Mouse (Mus musculus) MEL-GATA-1-ER (cell line): ENCODE measurements at regions not wholly inside any gene's neighbourhood (a gene's known extent, or its start where the extent isn't known, plus 50 kb on each side); places are given as distances from the start of the nearest gene placed in this dataset.

ENCODE experiments used
- DNase-seq: peaks from one replicate; pipeline ENCODE4 v3.0.0-alpha.2; 2012; ENCODE audit warnings: low read depth; ENCODE audit errors: extremely low read depth

DNA sequence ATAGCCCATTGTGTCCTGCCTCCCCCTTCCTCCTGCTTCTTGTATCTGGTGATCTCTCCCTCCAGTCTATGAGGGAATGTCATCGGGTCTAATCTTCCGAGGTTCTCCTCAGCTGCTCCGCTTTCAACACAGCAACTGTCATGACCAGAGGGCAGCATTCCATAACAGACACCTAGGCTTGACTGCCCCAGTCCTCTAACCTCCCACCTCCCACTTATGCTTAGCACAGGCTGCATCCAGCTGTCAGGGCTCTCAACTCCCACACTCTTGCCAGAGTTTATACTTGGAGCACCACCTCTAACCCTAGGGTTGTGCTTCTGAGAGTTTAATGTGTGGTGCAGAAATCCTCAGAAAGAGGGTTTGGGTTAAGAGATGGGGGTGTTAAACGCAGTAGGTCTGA, 137.9 kb upstream of the Rbms1 start:
- no peak for DNase-seq

DNA sequence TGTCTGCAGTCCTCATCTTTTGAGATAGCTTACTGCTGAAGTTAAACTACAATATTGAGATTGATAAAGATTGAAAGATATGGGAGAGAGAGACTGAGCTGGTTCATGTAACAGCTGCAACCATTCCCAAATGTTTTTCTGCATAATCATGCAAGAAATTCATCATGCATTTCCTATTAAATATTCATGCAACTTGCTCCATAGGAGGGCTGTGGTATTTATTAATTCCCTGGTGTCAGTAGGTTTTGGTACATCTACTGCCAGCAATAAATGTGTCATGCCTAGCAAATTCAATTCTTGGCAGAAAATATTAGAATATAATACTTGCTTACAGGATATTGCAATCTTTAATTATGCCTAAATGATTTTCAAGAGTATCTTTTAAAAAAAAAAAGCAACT, 125.5 kb upstream of the Rbms1 start:
- DNase-seq = no peak

DNA sequence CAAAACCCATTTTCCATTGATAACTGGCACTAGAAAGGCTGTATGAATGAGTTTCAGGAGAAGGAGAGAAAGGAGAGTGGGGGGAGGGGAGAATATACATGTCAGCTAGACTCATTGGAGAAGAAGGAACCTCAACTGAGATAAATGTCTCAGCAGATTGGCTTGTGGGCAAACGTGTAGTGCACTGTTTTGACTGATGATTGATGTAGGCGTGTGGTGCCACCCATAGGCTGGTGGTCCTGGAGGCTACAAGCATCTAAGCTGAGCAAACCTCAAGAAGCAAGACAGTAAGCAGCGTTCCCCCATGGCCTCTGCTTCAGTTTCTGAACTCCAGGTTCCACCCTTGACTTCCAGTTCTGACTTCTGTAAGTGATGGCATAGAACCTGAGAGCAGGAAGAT, 121.8 kb upstream of the Rbms1 start:
- no peak for DNase-seq

DNA sequence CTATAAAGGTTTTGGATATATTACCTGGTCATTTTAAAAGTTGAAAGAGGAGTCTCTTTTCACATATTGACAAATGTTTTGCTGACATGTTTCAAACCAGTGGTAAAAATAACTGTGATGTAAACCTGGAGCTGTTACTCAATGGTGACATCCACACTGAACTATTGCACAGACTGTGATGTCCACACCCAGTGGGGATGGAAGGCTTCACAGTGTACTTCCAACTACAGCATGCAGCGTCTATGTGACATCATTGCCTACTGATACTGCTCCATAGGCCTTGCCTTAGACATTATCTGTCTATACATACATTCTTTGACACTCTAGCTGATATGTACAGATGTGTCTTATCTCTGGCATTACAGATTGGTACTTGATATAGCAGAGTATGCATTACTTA, 120.1 kb upstream of the Rbms1 start:
- DNase-seq = no peak

DNA sequence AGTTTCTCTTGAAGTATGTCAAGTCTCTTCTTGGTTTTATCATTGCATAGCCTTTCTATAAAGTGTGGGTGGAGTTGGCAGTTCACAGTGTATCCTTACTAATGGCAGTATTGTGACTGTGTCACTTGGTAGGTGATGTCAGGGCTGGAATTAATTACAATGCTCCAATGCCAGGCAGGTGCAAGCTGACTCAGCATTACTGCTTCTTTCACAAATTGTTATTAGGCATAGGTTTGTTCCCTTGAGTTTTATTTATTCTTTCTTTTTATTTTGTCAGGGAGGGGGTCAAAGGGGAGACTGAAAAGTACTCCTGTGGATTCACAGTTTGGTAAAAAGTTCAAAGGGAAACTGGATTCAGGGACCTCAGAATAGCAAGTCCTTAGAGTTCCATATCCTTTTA, 119.6 kb upstream of the Rbms1 start:
- no peak for DNase-seq

DNA sequence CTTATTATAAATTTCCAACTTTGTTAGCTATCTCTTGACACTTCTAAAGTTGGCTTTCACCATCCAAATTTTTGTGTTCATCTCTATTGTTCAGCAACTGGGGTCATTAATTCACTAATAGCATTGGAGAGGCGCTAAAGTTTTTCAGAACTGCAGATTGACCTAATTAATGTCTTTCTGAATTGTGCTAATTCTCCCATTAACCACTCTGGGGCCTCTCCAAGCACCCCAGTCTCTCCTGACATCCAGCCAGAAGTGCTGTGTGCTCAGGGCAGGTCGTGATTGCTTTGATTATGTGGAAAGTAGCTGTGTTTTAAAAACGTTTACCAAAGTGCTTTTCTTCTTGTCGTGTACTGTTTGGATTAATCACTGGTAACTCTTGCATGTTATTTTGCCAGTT, 117.0 kb upstream of the Rbms1 start:
- DNase-seq = no peak

DNA sequence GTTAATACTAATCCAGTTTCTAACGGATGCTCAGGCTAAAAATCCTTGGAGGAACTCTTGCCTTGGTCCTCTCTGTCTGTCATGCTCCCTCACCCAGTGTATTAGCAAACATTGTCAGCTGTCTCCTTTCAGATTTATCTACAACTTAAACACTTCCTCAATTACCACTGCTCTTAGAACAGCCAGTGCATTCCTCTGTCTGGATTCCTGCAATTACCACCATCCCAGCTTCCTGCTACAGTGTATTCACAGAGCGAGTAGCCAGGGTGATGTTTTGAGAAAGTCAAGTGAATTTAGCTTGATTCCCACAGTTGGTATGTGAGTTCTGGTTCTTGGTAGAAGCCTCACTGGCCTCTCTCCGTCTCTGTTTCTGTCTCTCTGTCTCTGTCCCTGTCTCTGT, 108.0 kb upstream of the Rbms1 start:
- no peak for DNase-seq

DNA sequence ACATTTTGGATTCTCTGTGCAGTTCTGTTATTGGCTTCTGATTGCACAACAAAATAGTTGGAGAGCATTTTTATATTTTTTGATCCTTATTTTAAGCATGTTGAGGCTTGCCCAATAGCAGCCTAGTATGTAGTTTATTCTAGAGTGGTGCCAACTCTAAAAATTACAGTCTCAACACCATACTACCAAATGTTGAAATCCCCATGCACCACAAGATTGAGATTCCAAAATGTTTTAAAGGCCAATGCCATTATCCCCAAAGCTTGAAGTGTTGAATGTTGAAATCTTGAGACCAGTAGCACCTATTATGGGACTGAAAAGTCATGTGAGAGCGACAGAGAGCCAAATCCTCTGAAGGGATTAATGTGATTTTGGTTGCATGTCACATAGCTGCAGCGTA, 104.9 kb upstream of the Rbms1 start:
- DNase-seq = no peak

DNA sequence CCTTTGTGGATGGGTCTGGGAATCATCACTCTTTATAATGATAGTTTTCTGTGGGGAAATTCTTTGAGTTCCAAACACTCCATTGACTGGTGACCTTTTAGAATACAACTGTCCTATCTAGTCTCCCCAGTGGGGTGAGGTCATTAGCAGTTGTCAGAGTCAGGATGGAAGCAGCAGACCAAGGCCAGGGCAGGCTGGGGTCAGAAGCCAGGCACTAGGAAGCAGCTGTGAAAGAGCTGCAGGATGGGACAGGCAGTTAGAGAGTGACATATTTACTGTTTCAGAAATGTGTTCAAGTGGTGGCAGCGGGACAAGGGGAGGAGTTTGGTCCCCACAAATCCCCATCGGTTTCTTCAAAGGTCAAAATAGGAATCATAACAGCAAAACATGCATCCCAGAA, 99.1 kb upstream of the Rbms1 start:
- no peak for DNase-seq

DNA sequence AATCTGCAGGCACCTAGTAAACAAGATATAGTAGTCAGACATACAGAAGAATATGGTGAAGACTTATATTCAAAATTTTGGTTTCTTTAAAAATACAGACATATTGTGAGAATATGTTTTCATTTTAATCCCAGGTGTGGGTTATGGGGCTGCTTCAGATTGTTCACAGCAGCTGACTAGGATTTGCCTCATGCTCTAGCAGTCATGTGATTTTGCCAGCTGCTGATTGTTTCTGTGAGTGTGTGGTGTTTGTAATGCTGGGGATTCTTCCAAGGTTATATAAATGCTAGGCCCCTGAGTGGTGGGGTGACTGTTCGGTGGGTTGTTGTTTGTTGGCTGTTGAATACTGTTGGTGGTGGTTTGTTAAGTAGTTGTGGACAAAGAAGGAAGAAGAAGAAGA, 97.9 kb upstream of the Rbms1 start:
- DNase-seq = no peak

DNA sequence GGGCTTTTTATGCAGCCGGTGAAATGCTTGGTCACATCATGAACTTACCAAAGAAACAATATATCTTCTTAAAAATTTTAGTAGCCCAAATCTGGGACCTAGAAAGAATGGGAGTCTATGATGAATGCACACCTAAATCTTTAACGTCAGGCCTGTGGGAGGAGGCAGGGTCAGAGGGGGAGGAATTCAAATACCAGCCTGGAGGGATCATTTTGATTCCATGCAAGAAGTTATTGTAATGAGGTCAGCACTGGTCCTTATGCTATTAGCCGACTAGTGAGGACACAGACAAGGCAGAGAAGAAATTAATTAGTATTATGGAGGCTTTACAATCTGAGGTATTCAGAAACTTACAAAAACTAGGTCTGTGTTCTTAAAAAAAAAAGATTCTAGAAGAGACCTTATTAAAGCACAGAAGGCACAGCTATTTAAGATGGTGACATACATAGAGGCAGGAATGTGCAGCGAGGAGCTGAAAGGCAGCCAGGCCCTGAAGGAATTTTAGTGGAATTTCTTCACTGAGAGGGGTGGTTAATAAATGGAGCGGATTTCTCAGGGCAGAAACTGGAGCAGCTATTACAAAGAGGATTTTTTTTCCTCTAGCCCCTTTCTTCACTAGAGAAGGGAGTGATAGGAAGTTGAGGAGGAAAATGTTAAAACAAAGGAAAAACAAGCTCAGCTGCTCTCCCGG, 95.7 kb upstream of the Rbms1 start:
- no peak for DNase-seq

DNA sequence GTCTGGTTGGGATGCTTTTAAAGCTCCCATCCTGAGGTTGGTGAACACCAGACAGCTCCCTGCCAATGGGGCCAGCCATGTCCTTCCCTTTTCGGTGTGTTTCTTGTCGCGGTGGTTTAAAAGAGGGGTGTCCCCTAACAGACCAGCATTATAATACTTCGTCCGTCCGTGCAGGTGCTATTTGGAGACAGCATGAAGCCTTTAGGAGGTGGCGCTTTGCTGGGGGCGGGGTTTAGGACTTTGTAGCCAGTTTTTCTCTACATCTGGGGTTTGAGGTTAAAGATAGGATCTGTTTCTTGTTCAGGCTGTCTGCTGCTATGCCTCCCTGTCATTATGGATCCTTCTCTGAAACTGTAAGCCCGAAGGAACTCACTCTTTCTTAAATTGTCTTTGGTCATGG, 89.3 kb upstream of the Rbms1 start:
- no peak for DNase-seq

DNA sequence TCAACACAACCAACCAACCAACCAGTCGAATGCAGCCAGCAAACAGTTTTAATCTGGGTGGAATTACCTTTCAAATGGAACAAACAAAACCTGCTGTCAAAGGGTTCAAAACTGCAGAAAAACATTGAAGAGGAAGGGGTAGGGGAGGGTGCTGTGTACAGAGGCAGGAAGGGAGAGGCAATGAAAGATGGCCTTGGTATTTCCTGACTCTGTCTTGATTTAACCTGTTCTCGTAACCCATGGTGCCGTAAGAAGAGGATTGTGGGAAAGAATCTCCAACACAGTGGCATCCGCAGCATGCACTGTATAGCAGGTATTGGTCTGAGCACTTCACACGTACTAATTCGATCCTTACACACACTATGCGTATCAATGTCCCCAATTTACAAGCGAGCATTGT, 88.8 kb upstream of the Rbms1 start:
- DNase-seq = no peak

DNA sequence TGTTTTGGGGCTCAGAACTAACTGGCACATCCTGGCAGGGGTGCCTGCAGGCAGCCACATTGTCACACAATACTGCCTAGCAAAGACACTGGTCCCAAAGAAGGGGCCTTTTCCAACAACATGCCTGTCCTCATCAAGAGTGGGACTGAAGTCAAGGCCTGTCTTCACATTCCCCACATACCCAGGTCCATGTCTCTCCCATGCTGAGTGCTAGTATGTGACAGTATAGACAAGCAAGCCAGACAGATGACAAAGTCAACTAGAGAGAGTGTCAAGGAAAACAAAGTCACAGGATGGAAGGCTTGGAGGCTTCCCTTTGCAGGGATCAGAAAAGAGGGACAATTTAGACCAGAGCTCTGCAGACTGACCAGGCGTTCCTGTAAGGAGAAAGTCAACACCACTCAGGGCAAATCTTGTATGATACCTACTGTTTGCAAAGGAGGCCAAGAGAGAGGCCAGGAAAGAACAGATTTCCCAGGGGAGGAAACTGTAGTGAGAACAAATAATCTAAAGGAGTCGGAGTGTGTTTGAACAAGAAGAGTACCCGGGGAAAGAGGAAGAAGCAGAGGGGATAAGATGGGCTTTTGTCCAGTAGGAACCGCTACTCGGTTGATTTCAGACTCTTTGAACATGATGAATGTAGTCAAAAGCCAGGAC, 83.2 kb upstream of the Rbms1 start:
- no peak for DNase-seq

DNA sequence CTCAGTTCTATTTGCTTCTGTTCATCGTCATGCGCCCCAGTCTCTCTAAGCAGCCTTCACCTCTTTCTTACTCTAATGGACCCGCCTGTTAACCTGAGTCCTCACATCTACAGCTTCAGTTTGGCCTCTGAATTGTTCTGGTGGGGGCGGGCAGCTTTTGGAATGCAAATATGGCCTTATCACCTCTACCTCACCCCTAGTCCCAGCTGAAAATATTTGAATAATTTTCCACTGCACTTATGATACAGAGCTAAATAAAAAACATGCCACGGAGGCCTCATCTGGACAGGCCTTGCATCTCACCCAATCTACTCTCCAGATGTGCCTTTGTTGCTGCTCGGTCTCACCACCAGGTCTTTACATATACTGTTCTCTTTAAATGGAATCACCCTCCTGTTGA, 82.5 kb upstream of the Rbms1 start:
- no peak for DNase-seq

DNA sequence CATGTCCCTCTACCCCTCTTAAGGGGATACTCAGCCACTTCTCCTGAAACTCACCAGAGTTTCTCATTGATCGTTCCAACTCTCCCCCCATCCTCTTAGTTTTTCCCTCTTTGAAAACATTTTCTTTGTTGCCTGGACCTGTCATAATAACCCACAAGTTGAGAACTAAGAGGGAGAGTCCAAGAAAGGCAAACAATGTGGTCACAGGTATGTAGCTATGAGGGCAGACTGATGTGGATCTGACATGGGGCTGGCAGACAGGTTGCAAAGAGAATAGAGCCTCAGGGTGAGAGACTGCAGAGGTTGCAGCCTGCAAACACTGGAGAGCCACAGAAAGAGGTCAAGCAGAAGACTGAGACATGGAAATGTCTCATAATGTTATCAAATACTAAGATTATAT, 69.9 kb upstream of the Rbms1 start:
- DNase-seq = no peak

DNA sequence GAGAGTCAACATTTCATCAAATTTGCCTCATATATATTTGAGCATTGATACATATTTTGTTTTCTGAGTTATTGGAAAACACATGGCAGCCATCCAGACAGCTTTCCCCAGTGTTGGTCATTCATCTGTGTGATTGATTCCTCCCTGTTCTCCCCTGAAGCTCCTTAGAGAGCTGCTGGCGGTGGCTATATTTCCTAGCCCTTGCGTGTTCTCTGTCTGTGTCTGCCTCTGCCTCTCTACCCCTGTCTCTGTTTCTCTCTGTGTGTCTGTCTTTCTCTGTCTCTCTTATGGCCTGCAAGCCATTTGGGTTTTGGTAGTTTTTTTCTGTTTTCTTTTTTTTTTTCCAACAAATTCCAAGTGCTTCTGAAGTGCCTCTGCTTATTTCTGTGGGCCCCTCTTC, 66.7 kb upstream of the Rbms1 start:
- DNase-seq = no peak

DNA sequence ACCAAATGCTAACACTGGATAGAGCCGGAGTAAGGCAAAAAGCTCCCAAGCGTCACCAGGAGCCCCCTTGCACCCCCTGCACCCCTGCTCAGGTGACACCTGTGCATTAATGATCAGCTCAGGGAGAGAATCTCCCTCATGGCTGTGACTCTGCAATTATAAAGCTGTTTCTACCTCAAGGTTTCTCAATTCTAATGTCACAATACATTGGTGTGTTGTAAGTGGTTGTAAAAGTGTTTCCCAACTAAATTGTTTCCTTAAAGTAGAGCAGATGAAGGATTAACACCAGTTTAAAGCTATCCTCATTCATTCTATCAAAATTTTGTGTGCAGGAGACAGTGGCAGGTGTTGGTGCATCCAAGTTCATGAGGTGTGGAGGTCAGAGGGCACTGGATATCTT, 65.6 kb upstream of the Rbms1 start:
- DNase-seq = no peak

DNA sequence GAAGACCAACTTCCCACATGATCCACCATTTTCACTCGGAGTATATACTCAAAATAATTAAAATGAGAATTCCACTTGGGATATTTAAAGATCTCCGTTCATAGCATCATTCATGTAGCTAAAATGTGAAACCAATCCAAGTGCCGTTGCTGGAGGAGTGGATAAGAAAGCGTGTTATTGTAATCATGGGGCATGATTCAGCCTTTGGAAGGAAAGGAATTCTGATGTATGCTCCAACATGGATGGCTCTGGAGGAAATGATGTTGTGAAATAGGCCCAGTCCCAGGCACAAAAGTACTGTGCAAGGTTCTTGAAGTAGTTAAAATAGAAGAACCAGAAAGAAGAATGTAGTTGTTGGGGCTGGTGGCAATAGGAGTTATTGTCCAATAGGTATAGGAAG, 64.7 kb upstream of the Rbms1 start:
- no peak for DNase-seq

DNA sequence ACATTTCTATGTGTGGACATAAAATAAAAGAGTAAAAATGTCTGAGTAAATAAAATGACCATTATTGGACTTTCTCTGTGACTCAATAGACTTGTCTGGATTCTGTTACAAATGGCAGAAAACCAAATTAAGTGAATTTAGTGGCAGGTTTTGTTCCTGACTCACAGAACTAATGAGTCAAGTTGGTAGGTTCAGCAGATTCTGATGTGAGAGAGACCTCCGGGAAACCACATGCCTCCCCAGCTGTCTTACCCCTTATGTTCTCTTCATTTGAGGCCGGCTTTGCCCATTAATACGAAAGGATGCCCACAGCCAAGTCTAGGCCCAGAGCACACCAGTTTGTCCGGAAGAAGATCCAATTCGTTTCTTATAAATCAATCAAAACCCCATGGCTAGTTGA, 59.4 kb upstream of the Rbms1 start:
- no peak for DNase-seq

DNA sequence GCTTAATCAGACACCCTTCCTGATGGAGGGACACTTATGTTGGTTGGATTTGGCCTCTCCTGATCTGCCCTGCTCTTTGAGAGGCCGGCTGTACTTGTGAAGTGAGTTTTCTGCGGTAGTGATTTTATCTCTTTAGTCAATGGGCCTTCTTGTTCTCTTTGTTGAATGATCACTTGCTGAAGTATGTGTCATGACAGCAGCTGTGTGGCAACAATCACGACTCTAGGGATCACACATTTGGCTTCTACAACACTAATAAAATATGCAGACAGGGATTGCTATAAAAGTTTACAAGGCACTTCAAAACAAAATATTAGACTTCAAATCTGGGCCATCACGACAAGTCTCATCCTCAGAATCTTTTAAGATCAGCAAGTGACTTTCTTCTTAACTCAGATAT, 57.8 kb upstream of the Rbms1 start:
- DNase-seq = no peak

DNA sequence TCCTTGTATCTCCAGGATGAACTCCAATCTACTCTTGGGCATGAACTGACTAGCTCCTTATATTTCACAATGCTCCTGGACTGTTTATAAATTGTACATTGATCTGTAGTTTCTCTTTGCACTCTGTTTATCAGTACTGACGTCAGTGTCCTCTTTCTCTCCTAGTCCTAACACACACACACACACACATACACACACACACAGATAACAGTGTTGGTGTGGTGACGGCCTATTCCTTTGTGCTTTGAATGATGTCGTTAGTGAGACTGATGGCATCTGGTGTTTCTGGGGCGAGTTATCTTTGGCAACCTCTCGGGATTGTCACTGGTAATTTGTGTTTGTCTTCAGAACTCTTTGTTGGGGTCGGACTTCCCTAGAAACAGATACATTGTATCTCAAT, 50.0 kb upstream of the Rbms1 start:
- DNase-seq = no peak
